Mouse (Mus musculus) layer of hippocampus, adult 8-10 months (tissue): ENCODE measurements around the gene Fstl5. TPM values are rescaled to one million over a fixed set of nuclear protein-coding genes. Genes with fewer than 3 reads are reported as not detected.

ENCODE experiments used
- DNase-seq, 2 experiments: peaks; one replicate each; pipeline ENCODE4 v3.0.0; 2022; ENCODE audit warnings: low spot score in 2 of 2
- total RNA-seq, 4 experiments: library from RNA; stranded (reverse); gene quantifications; 2 replicates each; pipeline ENCODE4 v1.2.4; 2022

The Fstl5 gene
- 10 to 100 TPM; 17.3 to 22.5 (median 19.4) TPM for total RNA-seq

DNA sequence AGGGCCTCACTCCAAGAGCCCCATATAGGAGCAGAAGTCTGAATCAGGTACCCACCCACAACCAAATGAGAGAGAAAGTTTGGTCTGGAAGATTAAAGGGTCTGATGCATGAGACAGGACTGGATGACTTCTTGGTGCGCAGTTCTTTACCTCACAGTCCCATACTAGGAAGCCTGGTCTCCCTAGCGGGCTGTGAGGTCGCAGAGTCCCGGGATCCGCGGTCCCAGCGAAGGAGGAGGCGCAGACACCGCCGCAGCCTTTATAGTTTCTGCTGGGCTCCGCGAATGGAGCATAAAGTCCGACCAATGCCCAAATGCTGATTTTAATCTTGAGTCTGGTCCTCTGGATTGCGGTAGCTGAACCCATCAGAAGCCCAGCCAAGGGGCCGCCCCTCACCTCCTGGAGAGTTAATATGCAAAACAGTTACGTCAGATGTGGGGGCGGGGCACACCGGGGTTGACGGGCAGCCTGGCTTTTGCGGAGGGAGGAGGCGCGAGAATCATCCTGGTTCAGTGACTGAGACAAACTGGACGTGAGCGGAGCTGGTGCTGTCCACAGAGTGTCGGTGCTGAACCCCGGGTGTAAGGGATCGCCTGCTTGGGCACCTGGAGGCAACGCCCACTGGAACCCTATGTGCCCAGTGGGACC is at the start of gene Fstl5:
Gene Fstl5, plus strand, starts transcription at position 211 of the 648 bp plus-strand sequence.
- DNase-seq, result peak; percentile 54 to 71

DNA sequence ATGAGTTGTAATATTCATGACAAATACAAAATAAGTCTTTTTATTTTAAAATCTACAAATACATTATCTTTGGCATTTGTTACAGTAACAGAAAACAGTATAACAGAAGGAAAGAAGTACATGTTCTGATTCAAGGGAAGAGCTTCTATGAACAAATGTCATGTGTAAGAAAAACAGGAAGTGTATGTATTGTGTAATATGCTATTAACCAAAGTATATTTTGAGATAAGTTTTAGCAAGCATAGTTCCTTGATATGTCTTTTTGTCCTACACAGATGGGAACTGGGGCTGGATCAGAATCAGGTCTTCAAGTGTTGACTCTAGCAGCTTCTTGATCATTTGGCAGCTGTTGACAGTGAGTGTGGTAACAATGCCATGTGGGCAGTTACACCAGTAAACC is 48.5 kb upstream of the Fstl5 start:
- no peak for DNase-seq

DNA sequence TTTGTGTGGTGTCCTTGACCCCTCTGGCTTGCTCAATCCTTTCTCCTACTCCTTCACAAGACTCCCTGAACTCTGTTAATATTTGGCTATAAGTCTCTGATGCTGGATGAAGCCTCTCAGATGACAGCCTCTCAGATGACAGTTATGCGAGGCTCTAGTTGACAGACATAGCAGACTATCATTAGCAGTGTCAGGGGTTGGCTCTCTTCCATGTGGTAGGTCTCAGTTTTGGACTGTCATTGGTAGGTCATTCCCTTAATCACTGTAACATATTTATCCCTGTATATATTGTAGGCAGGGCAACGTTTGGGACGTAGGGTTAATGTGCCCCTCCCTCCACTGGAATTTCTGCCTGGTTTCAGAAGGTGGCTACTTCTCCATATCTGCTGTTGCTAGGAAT is 22.9 kb upstream of the Fstl5 start:
- no peak for DNase-seq

DNA sequence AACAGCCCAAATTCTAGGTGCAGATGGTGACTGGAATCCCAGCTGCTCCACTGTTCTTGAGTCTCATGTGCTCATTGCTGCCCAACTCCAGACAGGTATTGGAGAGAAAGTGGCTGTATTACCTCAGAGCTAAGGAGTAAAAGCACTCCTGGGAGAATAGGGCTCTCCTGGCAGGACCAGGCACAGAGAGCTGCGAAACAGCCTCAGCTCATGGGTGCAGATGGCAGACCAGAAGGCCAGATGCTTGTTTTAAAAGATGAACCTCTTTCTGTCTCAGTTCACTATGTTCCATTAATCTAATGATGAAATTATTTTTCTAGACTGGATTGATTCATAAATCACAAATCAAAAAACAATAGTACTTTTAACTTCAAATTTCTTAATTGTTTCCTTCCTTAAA is 12.1 kb upstream of the Fstl5 start:
- DNase-seq, result peak; percentile 10 to 39

DNA sequence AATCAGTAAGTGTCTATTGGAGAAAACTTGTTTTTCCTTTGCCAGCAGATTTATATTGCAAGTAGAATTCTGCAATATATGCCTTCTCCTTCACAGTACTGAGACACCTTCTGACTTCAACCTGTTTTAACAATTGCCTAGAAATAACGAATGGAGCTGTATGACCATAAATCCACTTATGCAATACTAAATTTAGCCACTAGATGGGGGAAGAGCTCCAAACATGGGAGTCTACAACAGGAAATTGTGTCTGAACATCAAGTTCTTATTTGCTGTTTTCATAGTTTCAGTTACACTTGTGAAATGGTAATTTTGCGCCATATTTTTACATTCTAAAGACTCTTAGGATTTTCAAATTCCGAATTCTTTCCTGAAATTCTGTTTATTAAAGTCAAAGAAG is 6.2 kb upstream of the Fstl5 start:
- no peak for DNase-seq

DNA sequence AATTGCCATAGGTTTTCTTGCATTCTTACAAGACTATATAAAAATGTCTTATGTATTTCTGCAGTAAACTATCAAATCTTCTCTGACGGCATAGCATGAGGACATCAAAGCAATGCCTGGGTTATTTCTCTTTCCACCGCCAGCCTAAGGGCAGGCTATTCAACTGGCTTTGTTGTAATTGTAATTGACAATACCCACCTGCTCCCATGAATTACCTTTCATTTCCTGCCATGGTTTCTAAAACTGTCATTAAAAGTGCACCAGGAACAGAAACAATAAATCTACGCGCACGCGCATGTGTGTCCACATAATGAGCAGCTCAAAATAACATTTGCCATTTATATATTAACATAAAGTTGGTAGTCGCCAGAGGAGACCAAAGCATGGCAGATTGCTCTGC is 1.2 kb upstream of the Fstl5 start:
- no peak for DNase-seq

DNA sequence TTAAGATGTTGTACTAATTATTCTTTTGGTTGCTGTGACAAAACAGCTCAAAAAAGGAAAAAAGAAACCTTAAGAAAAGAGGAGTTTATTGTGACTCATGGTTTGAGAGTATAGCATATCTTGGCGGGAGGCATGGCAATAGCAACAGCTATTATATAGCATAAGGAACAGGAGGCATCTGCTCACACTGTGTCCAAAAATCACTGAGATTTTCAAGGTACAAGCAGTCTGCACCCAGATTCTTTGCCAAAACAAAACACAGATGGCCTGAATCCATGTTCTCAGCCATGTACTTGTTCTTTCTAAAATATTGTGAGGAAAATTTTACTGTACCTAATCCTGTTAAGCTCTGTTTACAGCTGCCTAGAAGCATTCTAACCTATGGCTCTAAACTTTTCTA is 66.4 kb downstream of the Fstl5 start:
- peak; percentile 6 to 19 for DNase-seq

DNA sequence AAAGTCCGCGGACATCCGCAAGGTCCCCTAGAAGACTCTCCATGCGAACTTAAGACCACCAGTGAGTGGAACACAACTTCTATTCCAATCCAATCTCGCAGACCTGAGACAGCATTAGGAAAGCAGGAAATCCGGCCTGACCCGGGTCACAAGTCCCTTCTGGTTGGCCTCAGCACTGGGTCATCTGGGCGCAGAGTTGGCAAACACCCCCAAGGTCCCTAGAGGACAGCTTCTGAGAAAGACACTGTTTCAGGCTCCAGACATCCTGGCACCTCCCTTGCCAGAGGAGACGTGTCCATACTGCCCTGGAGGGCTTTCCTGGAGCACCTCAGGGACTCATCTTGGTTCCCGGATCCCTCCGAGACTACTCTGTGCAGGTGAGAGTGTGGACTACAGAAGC is 73.8 kb downstream of the Fstl5 start:
- DNase-seq, result no peak

DNA sequence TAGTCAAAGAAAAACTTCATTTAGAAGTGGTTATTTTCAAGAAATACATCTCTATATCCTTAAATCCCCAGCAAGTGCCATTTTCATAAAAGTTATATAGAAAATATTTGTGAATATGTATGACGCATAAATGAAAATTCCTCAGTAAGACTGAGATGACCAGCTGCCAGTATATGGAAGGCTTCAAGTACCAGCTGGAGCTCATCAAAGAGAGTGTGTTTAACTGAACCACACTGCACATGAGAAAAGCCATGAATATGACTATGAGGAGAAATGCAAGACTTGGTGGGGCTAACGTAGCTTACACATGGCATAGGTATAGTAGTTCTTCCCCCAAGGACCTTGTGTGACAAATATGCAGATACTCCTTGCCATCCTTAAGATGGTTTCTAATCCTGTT is 164.8 kb downstream of the Fstl5 start:
- DNase-seq, result no peak

DNA sequence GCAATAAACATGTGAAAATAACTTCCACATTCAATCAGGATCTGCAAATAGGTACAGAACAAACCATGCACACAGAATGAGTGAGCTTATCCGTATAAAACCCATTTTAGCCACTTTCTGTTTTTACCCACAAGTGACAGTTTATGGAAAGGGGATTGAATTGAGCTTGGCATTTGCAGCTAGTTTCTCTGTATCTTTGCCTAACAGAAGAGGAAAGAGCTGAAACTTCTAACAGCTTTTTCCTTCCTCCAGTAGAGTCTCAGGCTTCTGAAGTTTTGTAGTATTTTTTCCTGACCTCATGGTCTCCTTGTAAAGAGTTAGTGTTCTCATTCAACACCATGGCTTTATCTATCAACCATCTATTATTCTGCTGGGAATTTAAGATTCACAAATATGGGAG is 177.3 kb downstream of the Fstl5 start:
- DNase-seq, result no peak

DNA sequence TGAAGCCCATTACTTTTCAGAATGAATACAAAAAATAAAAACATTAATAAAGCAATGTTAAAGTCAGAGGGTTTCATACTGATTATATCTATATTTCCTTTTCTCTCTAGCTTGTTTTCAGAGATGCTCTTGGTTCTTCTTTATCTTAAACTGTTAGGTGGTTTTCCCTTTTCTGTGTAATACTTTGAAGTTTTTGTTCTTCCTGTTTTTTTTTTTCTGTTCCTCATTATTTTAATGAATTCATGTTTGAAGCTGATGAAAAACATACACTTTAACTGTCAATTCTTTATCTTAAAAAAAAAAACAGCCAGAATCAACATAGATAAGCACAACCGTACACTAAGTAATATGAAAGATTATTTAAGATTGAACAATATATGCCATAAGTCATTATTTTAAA is 218.9 kb downstream of the Fstl5 start:
- DNase-seq, result no peak

DNA sequence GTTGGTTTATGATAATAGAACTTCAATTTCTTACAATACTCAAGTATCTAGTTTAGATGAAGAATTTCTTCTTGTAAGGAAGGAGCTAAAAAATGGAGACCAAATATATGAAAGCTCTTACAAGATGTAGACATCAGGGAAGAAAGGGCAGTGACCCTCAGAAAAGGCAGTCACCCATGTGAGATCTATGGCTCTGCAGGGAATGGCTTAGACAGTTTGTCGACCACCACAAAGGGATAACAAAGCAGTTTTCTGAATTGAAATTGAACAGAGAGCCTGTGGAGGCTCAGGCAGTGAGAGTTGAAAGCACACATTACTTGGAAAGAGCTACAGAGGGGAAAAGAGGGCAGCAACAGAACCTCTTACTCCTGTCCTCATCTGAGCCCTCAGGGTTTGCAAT is 220.3 kb downstream of the Fstl5 start:
- DNase-seq, result no peak

DNA sequence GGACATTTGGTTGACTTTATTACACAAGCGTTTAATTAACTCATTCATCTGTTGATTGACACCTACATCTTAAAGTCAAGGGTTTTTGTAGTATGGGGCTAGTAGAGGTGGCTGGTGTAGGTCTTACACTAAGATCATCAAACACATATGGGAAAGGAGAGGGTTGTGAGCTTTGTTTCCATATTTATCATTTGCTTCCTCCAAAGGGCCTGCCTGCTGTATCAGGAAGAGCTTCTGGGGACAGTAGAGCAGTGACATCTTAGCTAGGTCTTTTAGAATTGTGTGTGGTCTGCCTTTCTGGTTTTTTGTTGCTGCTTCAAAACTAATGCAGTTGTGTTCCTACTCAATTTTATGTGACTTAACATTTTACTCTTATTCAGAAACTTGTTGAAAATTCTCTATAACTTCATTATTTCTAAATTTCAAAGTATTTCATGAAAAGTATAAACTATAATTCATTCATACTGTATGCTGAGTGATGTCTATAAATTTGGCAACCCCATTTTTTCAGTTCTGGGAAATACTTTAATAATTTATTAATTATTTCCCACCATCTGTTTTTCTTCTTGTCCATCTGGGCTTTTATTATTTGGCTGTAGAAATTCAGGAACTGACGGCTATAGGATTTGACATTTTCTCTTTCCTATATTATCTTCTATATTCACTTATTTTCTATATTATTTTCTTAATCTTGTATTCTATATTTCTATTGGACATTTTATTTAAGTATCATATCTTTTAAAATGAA is 227.1 kb downstream of the Fstl5 start:
- no peak for DNase-seq

DNA sequence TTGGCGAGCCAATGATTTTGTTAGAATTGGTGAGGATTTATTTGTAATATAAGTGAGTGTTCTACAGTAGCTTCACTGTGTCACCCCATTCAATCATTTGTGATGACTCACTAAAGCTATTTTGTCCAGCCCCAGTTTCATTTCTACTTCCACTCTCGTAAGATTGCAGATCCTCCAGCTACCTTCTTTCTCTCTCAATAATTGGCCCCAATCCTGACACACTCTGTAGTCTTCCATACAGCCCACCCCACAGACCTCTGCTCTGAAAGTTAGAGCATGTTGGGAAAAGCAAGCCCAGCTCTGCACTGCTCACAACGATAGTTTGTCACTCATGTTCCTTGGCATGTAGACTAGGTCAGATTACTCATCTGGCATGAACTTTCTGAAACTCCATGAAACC is 242.9 kb downstream of the Fstl5 start:
- DNase-seq, result no peak

DNA sequence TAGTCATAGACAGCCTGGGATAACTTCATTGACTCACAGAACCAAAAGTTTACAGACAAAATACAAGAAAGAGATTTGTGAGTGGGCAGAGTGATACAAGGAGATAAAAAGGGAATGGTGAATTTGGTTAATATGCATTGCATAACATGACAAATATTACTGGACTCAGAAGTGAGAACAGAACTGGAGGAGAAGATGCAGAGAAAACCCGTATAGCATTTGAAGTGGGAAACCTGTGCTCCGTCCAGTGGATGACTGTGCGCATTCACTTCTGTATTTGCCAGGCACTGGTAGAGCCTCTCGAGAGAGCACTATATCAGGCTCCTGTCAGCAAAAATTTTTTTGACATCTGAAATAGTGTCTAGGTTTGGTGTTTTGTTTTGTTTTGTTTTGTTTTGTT is 245.5 kb downstream of the Fstl5 start:
- no peak for DNase-seq

DNA sequence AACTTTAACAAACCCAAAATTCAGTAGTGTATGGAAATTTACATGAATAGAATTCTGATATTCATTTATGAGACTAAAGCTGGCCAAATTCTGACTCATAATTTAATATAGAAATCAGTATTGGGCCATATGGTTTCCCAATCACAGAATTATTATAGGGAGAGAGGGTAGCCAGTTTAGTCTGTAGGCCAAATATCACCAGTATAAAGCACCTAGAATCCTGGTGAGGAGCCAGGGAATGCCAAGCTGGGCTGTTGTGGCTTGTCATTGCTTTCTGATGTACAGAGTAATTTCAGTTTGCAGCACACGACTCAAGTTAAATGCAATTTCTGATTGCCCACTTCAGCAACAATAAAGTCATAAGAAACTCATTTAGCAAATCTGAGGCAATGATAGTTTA is 248.4 kb downstream of the Fstl5 start:
- DNase-seq, result no peak

DNA sequence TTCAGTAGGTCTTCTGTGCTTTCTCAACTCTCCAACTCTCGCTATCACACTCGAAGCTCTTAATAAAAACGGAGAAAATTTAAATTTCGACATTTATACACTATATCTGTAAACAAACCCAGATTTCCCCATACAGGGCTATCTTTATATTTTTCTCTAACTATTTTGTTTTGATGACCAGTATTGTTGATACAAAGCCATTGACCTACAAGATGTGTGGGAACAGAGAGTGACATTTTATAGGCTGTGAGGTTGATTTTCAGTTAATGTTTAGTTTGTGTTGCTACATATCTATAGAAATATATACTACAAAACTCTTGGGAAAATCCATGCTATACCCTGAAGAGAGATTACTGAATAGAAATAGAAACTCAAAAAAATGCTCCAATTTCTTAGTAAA is 262.9 kb downstream of the Fstl5 start:
- no peak for DNase-seq

DNA sequence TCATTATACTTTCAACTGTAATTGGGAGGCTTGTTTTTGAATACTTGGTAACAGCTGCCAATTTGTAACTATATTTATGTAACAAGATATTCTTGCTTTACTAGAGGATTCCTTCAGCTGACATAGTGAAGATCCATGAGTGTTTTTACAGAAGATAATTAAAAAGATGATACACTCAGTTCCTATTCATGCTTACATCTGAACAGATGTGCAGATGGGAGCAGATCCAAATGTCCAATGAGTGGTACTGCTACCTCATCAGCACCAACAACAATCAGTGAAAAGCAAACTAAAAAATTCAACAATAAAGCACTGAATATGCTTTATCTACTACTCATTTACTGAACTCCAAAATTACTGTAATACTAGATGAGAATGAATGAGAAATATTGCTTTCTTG is 292.9 kb downstream of the Fstl5 start:
- DNase-seq, result no peak

DNA sequence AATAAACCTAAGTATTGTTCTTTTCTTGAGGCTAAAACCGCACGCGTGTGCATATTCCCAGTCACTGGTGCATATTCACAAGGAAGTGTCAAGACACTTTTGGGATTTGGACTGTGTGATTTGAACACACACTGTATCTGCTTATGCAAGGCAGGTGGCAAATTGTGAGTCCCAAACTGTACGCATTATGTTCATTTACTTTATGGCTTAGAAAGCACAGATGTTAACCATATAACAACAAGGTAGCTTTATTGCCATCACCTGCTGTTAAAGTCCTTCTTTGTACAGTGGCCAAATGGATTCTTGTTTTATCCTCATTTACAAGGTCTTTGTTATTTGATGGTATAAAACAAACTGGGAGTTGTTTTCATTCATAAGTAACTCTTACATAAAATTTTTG is 295.8 kb downstream of the Fstl5 start:
- DNase-seq, result no peak

DNA sequence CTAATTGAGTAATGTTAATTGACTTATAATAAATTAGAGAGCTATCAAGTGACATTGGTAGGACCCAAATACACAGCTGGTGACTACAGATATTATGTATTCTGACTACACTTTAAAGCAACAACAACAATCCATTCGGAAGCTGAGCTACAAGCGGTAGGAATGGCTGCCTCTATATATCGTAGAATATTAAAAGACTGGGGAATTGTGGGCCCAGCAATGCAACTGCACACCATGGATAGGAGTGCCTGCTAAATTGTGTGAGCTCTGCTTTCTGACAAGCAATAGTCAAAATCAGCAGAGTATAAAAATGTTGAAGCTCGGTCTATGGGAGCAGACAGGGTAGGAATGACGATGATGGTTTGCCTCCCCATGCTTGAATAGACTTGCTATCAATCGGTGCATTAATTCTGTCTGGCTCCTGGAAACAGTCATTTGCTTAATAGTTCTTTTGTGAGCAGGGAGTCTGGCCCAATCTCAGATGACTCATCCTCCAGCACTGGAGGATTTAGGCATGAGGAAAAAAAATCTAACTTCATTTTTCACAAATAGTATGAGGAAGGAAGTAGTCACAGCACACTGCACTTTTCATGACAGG is 354.8 kb downstream of the Fstl5 start:
- no peak for DNase-seq

DNA sequence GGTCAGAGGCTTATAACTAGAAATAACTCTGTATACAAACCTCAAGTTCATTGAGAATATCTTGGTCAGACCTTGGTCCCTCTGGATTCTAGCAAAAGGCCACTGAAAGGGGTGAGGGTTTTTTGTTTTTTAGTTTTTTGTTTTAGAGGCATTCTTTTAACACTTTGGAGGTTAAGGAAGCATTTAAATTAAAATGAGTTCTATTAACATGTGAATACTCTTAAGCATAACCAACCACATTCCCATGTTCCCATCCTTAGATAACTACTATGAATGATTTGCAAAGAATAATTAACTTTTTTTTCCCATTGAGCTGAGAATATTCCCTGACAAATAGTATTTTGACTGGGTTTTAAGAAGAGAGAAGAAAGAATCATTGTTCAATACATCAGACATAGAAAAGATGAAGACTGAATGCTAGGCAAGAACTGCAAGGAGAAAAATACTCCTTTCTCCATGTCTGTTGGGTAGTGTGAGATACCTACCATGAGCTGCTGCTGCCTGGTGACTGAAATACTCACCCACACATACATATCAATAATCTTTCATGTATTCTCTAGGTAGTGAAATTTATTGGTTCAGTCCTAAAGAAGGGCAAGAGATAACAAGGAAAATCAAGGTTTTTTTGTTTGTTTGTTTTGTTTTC is 393.3 kb downstream of the Fstl5 start:
- DNase-seq, result no peak

DNA sequence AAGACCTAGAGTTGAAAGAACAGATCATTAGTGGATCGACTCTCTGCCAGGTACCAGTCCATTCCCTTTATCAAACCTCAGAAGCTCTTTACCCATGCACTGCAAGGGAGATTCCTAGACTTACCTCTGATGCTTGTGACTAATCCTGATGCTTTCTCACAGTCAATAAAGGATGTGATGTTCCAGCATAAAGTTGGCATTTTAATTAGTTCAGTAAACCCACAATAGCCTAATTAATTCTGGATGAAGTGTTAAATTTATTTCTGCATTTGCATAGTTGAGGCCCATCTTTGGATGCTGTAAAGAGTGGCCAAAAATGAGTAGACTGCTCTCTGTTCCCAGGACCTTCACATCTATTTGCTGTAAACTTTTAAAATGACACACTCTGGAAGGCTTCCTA is 394.1 kb downstream of the Fstl5 start:
- DNase-seq, result no peak
